Mouse (Mus musculus) cortical plate, adult 2 months (tissue): ENCODE measurements around the gene Ppp4r2.

Experiments used
- CTCF ChIP-seq: fragments of 200-500 bp; IDR thresholded peaks from 2 replicates; pipeline ENCODE4 v1.5.1; 2011; ENCODE audit warnings: mild to moderate bottlenecking, control low read depth, low read length; ENCODE audit not compliant: insufficient read depth; ENCODE audit errors: extremely low read depth
- POLR2A ChIP-seq: fragments of 200-500 bp; IDR thresholded peaks from 2 replicates; pipeline ENCODE4 v1.6.1; 2011; ENCODE audit warnings: mild to moderate bottlenecking, low read length, control low read depth; ENCODE audit not compliant: insufficient read depth; ENCODE audit errors: extremely low read depth

DNA sequence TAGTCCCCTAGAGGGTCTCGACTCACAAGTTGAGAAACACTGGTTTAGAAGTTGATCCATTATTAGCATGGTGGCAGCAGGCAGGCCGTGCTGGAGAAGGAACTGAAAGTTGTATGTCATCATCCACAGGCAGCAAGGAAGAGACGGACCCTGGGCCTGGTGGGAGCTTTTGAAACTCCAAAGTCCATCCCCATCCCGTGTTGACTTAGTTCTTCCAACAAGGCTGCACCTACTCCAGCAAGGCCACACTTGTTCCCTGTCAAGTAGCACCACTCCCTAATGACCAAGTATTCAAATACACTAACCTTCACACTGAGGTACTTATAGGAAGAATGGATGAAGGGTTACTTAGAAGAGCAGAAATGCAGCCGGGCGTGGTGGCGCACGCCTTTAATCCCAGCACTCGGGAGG is 17.3 kb downstream of the Ppp4r2 start:
- TF ChIP-seq POLR2A (no peak), CTCF (no peak)
